Mouse (Mus musculus): Measurements from ENCODE around the gene Zmym1. TPM values are rescaled to one million over a fixed set of nuclear protein-coding genes. Genes with fewer than 3 reads are reported as not detected.

The Zmym1 gene
- 6.7 and 10.9 TPM in 2 replicates for polyA plus RNA-seq (2021; fragmentation: Nextera tagmentation)
- long read RNA-seq, experiment 1, partial matches to known transcripts, result 0 of 17 reads
- long read RNA-seq, experiment 1, other reads (novel, unspliced or antisense), result 13 of 17 reads
- long read RNA-seq, experiment 2, transcript Zmym1-203 (8 exons, 3,852 nt), result major isoform, 13 of 65 reads
- long read RNA-seq, experiment 2, partial matches to known transcripts, result 3 of 65 reads
- long read RNA-seq, experiment 2, other reads (novel, unspliced or antisense), result 49 of 65 reads

GRCm38 (mm10) chr4:127060585-127061290 lies at the start of gene Zmym1:
Zmym1 (minus strand) TSS chr4:127061152.

GRCm38 (mm10) chr4:127076875-127077548 lies 16.1 kb upstream of the Zmym1 start, which contains the start of gene Zmym6:
Zmym6 (plus strand) TSS chr4:127077383.

GRCm38 (mm10) chr4:127021151-127021945 lies 39.6 kb downstream of the Zmym1 start, which contains the start of gene Sfpq:
Sfpq (plus strand) TSS chr4:127021324.

Other genes starting within 250 kb of the Zmym1 start
- gene Zmym4, start 93.0 kb downstream of the Zmym1 start, polyA plus RNA-seq (2021; fragmentation: Nextera tagmentation), result 6.0 and 6.1 TPM in 2 replicates
- 11.8 and 13.0 TPM in 2 replicates for gene Sfpq, start 39.8 kb downstream of the Zmym1 start, polyA plus RNA-seq (2021; fragmentation: Nextera tagmentation)
- 7.7 and 8.1 TPM in 2 replicates for gene Zmym6, start 16.2 kb upstream of the Zmym1 start, polyA plus RNA-seq (2021; fragmentation: Nextera tagmentation)
- 4.1 and 4.9 TPM in 2 replicates for gene Tmem35b, start 62.5 kb upstream of the Zmym1 start, polyA plus RNA-seq (2021; fragmentation: Nextera tagmentation)
- 12.6 and 16.3 TPM in 2 replicates for gene Dlgap3, start 108.1 kb upstream of the Zmym1 start, polyA plus RNA-seq (2021; fragmentation: Nextera tagmentation)
- gene Smim12, start 182.6 kb upstream of the Zmym1 start, polyA plus RNA-seq (2021; fragmentation: Nextera tagmentation), result 176 and 180 TPM in 2 replicates

Data from layer of hippocampus, adult 6 months (tissue).